Mouse (Mus musculus): ENCODE results near the gene Ifnab.

The Ifnab gene

DNA sequence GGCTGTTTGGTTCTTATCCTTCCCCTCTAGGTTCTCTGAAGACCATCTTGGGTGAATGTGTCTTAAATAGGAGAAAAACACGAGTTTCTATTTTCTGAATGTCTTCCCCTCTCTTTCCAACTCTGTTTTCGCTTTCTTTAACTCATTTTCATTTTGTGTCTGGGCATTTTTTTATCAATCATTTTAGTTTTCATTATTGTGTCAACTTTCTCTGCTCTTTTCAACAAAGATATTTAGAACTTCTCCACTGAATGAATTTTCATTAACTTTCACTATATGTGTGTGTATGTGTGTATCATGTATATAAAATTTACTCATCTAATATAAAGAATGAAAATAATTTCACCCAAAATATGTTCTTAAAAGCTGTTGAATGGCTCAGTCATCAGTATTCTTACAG, at the start of gene Ifnab:
Ifnab (minus strand) TSS at position 101 of the 400 bp plus-strand sequence.
- no peak for DNase-seq (ENCODE audit: low read depth, low spot score)

DNA sequence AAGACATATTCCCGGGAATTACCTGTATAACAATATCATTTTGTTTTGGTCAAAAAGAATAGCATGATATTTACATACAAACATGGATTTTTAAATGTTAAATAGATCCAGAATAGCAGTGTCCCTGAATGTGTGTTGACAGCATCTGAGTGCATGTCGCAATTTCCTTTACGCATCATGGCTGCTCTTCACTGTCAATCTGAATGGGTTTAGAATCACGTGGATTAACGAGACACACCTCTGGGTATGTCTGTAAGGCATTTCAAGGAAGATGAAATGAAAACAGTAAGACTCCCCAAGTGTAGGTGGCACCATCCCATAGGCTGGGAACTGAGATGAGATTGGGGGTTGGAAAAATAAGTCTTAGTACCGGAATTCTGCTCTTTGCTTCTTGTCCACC, 47.9 kb upstream of the Ifnab start:
- DNase-seq (ENCODE audit: low read depth, low spot score): no peak

GRCm38 (mm10) chr4:88738480-88738879, 47.3 kb upstream of the Ifnab start:
- no peak for DNase-seq (ENCODE audit: low read depth, low spot score)

- no peak for DNase-seq (ENCODE audit: low read depth, low spot score)
Measured at GRCm38 (mm10) chr4:88727324-88727723, 36.2 kb upstream of the Ifnab start.

- no peak for DNase-seq (ENCODE audit: low read depth, low spot score)
Measured at GRCm38 (mm10) chr4:88726727-88727126, 35.6 kb upstream of the Ifnab start.

DNA sequence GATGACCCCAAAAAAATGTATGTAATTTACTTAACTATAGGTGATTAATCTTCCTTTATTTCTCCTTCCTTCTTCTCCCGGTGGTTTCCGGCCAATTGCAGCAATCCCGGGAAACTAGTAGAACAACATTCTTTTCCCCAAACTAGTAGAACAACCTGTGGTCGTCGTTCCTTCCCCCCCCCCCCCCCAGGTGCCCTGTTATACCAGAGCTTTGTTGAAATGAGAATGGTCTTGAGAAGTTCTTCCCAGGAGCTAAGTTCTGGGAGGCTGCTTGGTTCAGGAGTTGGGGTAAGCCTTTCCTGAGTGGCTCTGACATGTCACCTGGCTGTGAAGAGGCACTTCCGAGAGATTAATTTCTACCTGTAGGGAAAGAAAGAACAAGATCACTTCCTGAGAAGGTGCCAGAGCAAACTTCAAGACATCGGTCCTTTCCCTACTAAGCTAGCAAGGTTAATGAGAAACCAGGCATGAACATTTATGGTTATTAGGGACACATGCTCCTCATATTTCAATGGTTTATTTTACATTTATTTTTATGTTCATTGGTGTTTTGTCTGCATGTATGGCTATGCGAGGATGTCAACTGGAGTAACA, 32.4 kb upstream of the Ifnab start:
- no peak for DNase-seq (ENCODE audit: low read depth, low spot score)

DNA sequence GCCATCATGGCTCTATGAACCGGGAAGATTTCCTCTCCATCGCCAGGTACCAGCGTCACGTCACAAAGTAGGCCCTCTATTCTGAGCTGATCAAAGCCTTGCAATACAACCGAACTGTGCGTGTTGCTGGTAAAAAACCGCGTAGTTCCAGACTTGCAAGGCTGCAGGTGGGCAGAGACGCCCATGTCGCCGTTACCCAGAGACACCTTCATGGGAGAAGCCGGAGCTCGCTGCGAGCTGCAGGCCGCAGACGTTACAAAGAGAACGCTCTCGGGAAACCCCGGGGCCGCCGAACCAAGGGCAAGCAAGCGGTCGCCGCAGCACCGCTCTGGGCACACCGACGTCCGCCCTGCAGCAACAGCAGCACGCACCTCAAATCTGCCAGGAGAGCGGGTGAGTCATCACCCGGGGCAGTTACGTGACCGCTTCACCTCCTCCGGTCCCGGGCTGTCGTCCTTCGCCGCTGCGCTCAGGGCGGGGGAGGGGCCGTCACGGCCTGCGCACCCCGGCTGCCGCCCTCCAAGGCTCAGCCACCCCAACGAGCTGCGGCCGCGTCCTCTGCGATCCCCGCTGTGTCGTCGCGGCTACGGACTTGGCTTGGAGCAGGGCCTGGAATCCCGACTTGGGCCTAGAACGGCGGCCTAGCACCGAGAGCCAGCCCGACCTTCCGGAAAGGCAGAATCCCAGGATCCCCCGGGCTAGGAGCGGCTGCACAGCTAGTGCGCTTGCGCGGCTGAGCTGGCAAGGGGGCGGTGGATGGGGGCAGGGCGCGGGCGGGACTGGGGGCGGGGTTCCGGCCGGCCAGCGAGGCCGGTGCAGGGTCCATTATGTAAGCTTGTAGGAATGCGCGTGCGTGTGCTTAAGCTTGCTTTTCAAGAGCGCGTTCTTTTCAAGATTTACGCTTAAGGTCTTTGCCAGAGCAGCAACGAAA, 30.9 kb upstream of the Ifnab start, which contains the start of the genes Gm26566 and Klhl9:
Gm26566 (plus strand) TSS at position 15 of the 931 bp plus-strand sequence.
Klhl9 (minus strand) TSS at position 675 of the 931 bp plus-strand sequence.
- peak; percentile 66 for DNase-seq (ENCODE audit: low read depth, low spot score)

DNA sequence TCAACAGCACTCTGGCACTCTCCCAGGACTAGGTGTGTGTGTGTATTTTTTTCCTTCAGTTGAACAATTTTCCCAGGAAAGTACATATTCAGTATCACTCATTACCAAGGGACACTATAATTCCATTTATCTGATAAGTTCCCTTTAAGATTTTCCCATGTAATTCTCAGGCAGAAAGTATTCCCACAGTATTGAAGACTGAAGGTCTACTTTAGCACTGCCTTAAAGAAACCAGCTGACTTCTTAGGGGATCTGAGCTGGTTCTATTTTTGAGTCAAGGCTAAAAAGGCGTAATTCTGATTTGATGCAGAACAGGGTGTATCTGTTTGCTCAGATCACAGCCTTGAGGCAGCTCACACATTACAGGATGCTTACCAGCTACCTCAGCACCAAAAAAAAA, 27.6 kb upstream of the Ifnab start:
- DNase-seq (ENCODE audit: low read depth, low spot score): no peak

- no peak for DNase-seq (ENCODE audit: low read depth, low spot score)
Measured at GRCm38 (mm10) chr4:88715059-88715458, 23.9 kb upstream of the Ifnab start.

- no peak for DNase-seq (ENCODE audit: low read depth, low spot score)
Measured at GRCm38 (mm10) chr4:88714281-88714680, 23.1 kb upstream of the Ifnab start.

DNA sequence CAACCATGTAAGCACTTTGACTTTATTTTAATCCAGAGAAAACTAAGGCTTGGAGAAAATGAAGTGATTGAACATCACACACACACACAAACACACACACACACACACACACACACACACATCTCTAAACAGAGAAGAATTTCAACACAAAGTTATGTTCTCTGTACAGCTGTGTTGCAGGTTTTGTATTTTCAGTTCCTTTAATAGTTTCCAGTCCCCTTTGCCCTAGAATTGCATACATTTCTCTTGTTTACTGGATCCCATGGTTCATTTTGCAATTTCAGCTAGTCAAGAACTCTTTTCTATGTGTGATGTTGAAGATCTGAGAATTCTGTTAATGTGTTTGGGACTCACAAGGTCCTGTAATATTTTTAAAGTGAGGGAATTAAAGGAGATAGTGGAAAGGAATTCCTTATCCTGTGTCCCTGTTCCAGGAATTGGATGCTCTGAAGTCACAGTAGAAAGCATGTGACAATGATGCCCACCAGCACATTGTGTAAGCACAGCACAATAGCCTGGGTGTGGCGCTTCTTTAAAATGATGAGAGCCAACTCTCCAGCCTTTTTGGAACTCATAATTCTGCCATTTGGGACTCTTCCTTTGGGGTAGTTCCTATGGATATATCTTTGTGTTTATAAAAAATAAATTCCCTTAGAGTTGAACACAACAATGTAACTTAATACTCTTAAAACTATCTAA, 16.1 kb upstream of the Ifnab start:
- no peak for DNase-seq (ENCODE audit: low read depth, low spot score)

DNA sequence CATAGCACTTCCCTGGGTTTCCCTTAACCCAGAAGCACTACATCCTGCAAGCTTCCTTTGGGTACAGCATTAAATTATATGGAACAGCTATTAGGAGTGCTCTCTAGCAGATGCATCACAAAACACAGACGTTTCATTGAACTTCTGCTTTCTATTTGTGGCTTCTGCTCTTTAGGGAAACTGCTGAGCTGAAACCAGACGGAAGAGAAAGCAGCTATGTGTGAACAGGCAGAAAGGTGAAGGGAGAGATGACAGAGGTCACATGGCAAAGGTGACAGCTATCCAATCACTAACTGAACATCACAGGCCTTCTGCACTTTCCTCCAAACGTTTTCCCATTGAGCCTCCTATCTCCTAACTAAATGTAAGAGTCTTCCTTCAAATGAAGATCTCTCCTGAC, 14.8 kb upstream of the Ifnab start:
- DNase-seq (ENCODE audit: low read depth, low spot score): no peak

DNA sequence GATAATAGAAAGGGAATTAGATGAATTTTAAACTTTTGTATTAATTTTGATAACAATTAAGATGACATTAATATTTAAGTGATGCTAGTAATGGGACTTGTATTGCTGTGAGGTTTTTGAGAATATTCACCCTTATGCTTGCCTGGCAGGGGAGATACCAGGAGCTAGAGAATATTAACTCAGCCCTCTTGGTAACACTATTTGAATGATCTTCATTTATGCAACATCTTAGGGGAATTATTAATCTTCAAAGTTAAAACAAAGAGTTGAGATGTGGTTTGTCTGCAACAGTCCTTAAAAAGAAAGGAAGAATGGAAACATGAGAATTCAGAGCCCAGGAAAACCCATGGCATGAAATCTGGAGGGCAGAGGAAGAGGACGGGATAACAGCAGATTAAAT, 8.1 kb upstream of the Ifnab start:
- no peak for DNase-seq (ENCODE audit: low read depth, low spot score)

DNA sequence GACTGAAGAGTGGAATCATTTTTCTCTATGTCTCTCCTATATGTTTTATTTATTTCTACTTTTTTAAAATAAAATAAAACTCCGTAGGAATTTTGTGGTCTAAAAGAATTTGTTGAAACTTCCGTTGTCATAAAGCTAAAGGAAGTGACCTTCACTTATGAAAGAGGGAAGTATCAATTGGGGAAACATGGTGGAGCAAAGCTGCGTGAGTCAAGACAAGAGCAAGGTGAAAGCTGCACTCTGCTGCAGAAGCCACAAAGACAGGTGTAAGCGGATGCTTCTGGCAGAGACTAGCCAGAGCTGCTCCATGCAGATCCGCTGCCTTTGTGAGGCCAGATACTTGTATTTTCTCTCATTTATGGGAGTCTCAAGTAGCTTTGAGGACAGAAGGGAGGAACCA, 7.6 kb upstream of the Ifnab start:
- no peak for DNase-seq (ENCODE audit: low read depth, low spot score)

DNA sequence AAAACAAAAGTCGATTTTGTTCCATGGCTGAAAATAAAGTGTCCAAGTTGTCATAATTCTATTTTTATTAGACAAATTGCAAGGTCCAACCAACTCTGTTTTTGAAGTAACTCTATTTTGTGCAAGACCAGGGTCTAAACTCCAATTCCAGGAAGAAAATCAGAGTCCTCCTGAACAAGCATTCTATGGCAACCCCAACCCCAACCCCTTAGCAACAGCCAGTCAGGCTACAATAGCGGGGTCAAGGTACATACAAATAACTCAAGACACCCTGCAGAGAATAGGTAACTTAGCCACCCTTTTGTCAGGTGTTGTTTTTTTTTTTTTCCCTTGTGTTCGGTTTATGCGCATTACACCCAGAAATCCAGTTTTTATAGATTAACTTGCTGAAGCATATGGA, 6.6 kb upstream of the Ifnab start:
- DNase-seq (ENCODE audit: low read depth, low spot score): no peak

- no peak for DNase-seq (ENCODE audit: low read depth, low spot score)
Measured at GRCm38 (mm10) chr4:88697108-88697507, 5.9 kb upstream of the Ifnab start.

GRCm38 (mm10) chr4:88696237-88696884, 5.2 kb upstream of the Ifnab start:
- DNase-seq (ENCODE audit: low read depth, low spot score): peak; percentile 22

GRCm38 (mm10) chr4:88693392-88693791, 2.2 kb upstream of the Ifnab start:
- no peak for DNase-seq (ENCODE audit: low read depth, low spot score)

DNA sequence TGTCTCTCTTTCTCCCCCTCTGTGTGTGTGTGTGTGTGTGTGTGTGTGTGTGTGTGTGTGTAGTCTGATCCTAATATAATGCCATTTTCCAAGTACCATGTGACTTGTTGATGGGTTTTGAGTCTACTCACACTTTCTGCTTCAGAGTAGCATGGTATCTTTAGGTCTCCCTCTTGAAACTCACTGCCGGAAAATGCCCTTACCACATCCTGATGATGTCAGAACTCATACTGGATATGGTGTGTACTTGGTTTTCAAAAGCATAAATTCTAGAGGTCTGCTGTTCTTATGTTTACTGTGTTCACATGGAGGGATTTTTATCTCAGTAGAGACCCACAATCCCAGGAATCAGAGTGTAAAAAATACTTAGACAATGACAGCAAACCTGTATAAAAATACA, 1.4 kb upstream of the Ifnab start:
- DNase-seq (ENCODE audit: low read depth, low spot score): no peak

- DNase-seq (ENCODE audit: low read depth, low spot score): no peak
Measured at GRCm38 (mm10) chr4:88683812-88684211, 7.3 kb downstream of the Ifnab start, which contains the start of gene Ifna2. TSS of gene Ifna2 (minus strand) at chr4:88683912.

DNA sequence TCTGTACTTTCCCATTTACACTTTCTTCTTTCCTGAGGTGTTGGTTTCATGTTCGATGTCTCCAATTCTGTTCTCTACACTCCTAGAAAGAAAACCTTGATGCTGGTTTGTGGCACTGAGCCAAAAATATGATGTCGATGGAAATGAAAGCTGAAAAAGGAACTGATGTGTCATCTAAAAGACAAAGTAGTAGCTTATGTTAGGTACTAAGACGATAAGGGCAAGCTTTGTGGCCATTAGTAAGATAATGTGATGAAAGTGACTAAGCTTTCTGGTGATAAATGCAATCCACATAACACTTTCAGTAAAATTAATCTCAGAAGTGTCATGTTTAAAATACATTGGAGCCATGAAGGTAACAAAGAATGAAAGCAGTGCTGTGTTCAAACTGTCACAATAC, 9.8 kb downstream of the Ifnab start:
- DNase-seq (ENCODE audit: low read depth, low spot score): no peak

GRCm38 (mm10) chr4:88680362-88680761, 10.8 kb downstream of the Ifnab start:
- no peak for DNase-seq (ENCODE audit: low read depth, low spot score)
